Mouse (Mus musculus) stomach, postnatal 0 days (tissue): ENCODE results near the gene Osmr. TPM values are rescaled to one million over a fixed set of nuclear protein-coding genes. Genes with fewer than 3 reads are reported as not detected.

Source experiments
- ATAC-seq: fragments of 200-750 bp; cut with Nextera tagmentation; 2 replicates; pipeline ENCODE4 v1.8.0; 2017; ENCODE audit not compliant: low FRiP score, low TSS enrichment
- DNase-seq: peaks from one replicate; pipeline ENCODE4 v3.0.0-alpha.2; 2016; ENCODE audit warnings: low spot score
- H3K27ac ChIP-seq: fragments of 300-500 bp; sonication (generic); replicated peaks from 2 replicates; pipeline ENCODE4 v1.5.1; 2014; ENCODE audit warnings: mild to moderate bottlenecking, control low read depth
- H3K27me3 ChIP-seq: fragments of 300-500 bp; sonication (generic); 2 replicates; pipeline ENCODE4 v1.6.1; 2014; ENCODE audit warnings: low read length; ENCODE audit not compliant: control insufficient read depth, insufficient read depth
- H3K36me3 ChIP-seq: fragments of 300-500 bp; sonication (generic); 2 replicates; pipeline ENCODE4 v1.6.1; 2014; ENCODE audit warnings: low read length, mixed read lengths; ENCODE audit not compliant: control insufficient read depth, insufficient read depth
- H3K4me1 ChIP-seq: fragments of 300-500 bp; sonication (generic); replicated peaks from 2 replicates; pipeline ENCODE4 v1.6.1; 2014; ENCODE audit warnings: antibody characterized with exemption; ENCODE audit not compliant: control insufficient read depth, insufficient read depth
- H3K4me2 ChIP-seq: fragments of 300-500 bp; sonication (generic); replicated peaks from 2 replicates; pipeline ENCODE4 v1.6.1; 2014; ENCODE audit warnings: low read depth, mild to moderate bottlenecking, control low read depth, moderate library complexity
- H3K4me3 ChIP-seq: fragments of 300-500 bp; sonication (generic); 2 replicates; pipeline ENCODE4 v1.5.1; 2014; ENCODE audit warnings: low read depth, low read length, control low read depth
- H3K9ac ChIP-seq: fragments of 300-500 bp; sonication (generic); 2 replicates; pipeline ENCODE4 v1.6.1; 2014; ENCODE audit warnings: mild to moderate bottlenecking, low read length, control low read depth, mixed read lengths
- H3K9me3 ChIP-seq: fragments of 300-500 bp; sonication (generic); 2 replicates; pipeline ENCODE4 v1.6.1; 2016; ENCODE audit warnings: low read length; ENCODE audit not compliant: control insufficient read depth
- CTCF ChIP-seq: IDR thresholded peaks from 2 replicates; pipeline ENCODE4 v1.5.1; 2016; ENCODE audit warnings: antibody characterized with exemption, low read depth, mild to moderate bottlenecking, moderate library complexity
- EP300 ChIP-seq: optimal IDR thresholded peaks from 2 replicates; pipeline ENCODE3; 2016; ENCODE audit warnings: antibody characterized with exemption
- WGBS: fragments of 180-500 bp; shearing (Covaris S2); extraction: QIAGEN DNeasy Blood & Tissue Kit; methylation state at CpG from one replicate; pipeline ENCODE4 v1.1.7; 2014; 5-methylcytosine and 5-hydroxymethylcytosine counted together
- polyA plus RNA-seq: library from polyadenylated mRNA; unstranded; fragments of >200 nt; fragmentation: Nextera tagmentation; extraction: Ambion mirVana; gene quantifications from 2 replicates; pipeline ENCODE4 v1.2.1, GENCODE M21; 2015

Osmr gene
- polyA plus RNA-seq, 1 experiment from 2014 or later: 2.5 TPM

DNA sequence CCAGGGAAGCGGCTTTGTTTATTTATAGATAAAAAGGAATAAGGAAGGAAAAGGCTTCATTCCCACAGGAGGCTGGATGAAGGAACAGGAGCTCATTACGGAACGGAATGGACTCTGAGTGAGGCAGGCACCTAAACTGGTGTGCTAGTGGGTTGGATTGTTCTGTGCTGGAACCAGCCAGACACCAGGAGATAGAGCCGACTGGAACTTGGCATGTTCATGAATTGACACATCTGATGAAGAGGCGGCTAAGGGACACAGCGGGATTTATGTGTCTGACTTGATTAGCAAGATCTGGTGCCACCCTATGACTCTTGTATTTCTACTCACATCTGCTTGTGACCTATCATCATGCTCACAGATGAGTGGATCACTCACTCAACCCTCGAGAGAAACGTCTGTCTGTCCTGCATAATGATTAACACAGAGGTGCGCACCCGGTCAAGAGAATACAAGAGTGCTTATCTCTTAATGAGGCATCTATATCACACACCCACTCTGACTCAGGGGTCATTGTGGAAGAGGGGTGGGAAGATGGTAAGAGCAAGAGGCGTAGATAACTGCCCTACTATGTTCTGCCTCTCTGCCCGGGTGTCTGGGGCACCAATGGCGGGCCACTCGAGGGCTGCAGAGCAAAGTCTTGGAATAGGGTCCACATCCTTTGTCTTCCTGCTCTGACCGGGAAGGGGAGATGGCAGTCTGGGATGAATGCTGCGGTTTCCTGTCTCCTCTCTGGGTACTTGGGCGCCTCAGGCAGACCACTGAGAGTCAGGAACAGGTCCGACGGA, 31.7 kb upstream of the Osmr start:
- no peak overlapping the region for H3K27ac ChIP-seq
- WGBS: 77% methylated on average over 19 of the region's 19 CpGs
- TF ChIP-seq CTCF (no peak), EP300 (no peak)
- no peak overlapping the region for H3K4me2 ChIP-seq
- no peak overlapping the region for H3K9ac ChIP-seq
- H3K4me3 ChIP-seq: no peak overlapping the region
- H3K27me3 ChIP-seq: no peaks in the 10 kb centered on the region
- 0 out of 2 replicates have a peak, but pooled peaks cover 3% of the 10 kb centered on the region for H3K4me1 ChIP-seq
- no peaks in the 10 kb centered on the region for H3K36me3 ChIP-seq
- no peak for ATAC-seq
- no peak for DNase-seq
- no peaks in the 10 kb centered on the region for H3K9me3 ChIP-seq

GRCm38 (mm10) chr15:6905726-6906125, 31.0 kb upstream of the Osmr start:
- Histone ChIP-seq H3K27ac (no peak overlapping the region), H3K4me3 (no peak overlapping the region), H3K36me3 (no peaks in the 10 kb centered on the region), H3K9ac (no peak overlapping the region), H3K9me3 (no peaks in the 10 kb centered on the region), H3K4me2 (no peak overlapping the region), H3K4me1 (0 out of 2 replicates have a peak, but pooled peaks cover 3% of the 10 kb centered on the region), H3K27me3 (no peaks in the 10 kb centered on the region)
- ATAC-seq (no peak), DNase-seq (no peak)
- WGBS: 79% methylated on average over 4 of the region's 4 CpGs
- TF ChIP-seq CTCF: no peak
- TF ChIP-seq EP300: no peak

DNA sequence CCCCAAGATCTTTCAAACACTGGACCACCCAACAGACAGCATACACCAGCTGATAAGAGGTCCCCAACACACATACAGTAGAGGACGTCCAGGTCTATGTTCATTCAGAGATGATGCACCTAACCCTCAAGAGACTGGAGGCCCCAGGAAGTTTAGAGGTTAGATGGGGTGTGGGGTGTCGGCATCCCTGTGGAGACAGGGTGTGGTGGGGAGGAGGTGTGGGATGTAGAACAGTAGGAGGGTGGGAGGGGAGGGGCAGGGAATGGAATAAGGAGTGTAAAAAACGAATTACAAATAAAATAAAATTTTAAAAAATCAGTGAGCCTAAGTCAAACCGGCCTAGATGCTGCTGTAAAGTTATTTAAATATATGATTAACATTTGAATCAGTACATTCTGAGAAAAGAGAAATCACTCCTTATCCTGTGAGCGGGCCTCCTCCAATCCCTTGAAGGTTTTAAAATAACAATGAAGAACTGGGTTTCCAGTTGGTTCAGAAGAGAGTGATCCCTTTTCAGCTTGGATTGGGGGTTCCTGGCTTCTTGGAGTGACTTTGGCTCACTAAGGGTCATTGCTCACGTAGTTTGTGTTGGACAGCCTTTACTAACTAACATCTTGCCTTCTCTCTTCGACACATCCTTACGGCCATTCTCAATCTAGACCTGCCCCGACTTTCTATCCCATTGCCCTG, 28.7 kb upstream of the Osmr start:
- Histone ChIP-seq H3K4me3 (no peak overlapping the region), H3K36me3 (no peaks in the 10 kb centered on the region), H3K27me3 (no peaks in the 10 kb centered on the region), H3K9ac (no peak overlapping the region), H3K4me1 (no peaks in the 10 kb centered on the region), H3K9me3 (no peaks in the 10 kb centered on the region), H3K27ac (no peak overlapping the region), H3K4me2 (no peak overlapping the region)
- DNase-seq (no peak), ATAC-seq (no peak)
- TF ChIP-seq EP300 (no peak), CTCF (no peak)
- 68% methylated on average over 9 of the region's 9 CpGs for WGBS

GRCm38 (mm10) chr15:6901982-6902639, 27.3 kb upstream of the Osmr start:
- 84% methylated on average over 5 of the region's 5 CpGs for WGBS
- TF ChIP-seq EP300: no peak

DNA sequence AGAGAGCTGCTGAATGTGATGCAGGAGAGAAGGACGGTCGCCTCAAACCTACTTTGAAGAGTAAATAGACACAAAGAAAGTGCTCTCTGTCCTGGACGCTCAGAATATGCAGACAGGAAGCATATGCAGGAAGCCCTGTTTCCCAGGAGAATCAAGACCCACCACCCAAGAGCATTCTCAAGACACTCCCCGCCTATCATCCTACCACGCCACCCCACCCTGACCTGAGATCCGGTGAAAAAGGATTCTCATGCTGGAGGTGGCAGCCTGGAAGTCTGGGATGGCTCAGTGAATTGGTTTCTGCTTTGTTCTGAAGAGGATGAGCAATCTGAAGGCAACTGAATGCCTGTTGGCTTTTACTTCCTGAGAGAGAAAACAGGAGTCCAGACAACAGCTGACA, 26.5 kb upstream of the Osmr start:
- H3K4me2 ChIP-seq: no peak overlapping the region
- H3K36me3 ChIP-seq: no peaks in the 10 kb centered on the region
- no peak overlapping the region for H3K27ac ChIP-seq
- TF ChIP-seq EP300 (no peak), CTCF (no peak)
- no peak overlapping the region for H3K4me3 ChIP-seq
- DNase-seq: peak; percentile 8
- no peaks in the 10 kb centered on the region for H3K27me3 ChIP-seq
- no peaks in the 10 kb centered on the region for H3K9me3 ChIP-seq
- ATAC-seq: no peak
- H3K9ac ChIP-seq: no peak overlapping the region
- no peaks in the 10 kb centered on the region for H3K4me1 ChIP-seq
- 75% methylated on average over 6 of the region's 6 CpGs for WGBS

More at GRCm38 (mm10) chr15:6901982-6902639, 27.3 kb upstream of the Osmr start:
- H3K9ac ChIP-seq: no peak overlapping the region
- no peak overlapping the region for H3K4me3 ChIP-seq
- no peaks in the 10 kb centered on the region for H3K27me3 ChIP-seq
- H3K4me1 ChIP-seq: no peaks in the 10 kb centered on the region
- DNase-seq (no peak), ATAC-seq (no peak)
- H3K27ac ChIP-seq: no peak overlapping the region
- H3K36me3 ChIP-seq: no peaks in the 10 kb centered on the region
- no peaks in the 10 kb centered on the region for H3K9me3 ChIP-seq
- no peak overlapping the region for H3K4me2 ChIP-seq
